ENCODE assay signal across 26 mouse cellular contexts in genomic region chrX:11280741-11281140, GRCm38 (mm10). TPM values are rescaled to one million over a fixed set of nuclear protein-coding genes. Genes with fewer than 3 reads are reported as not detected.
"Had no signal": no experiment of that assay in that cellular context is flagged by ENCODE, and none has a peak within 500 bp of the region (broad histone marks: within the 10 kb centered on the region; RNA-seq: fewer than 3 reads in every experiment).

No protein-coding gene starts in this region.

- DNase-seq: retina, postnatal 1 day; right cerebral cortex, postnatal 14 days; right cerebral cortex, postnatal 25 days; right cerebral cortex, postnatal 4 days; spleen, adult 18-20 months; thymus, adult 18-20 months; thymus, adult 2 months; thymus, postnatal 14 days; thymus, postnatal 25 days; thymus, postnatal 36 days; thymus, postnatal 4 days had no signal

RNA-seq across cellular contexts. Expression of gene H2al1a, which starts 18.3 kb away (rescaled TPM):
- total RNA-seq: neutrophil, adult 5-6 weeks had no signal
- polyA plus RNA-seq: neural tube, embryonic 11.5 days; neural tube, embryonic 12.5 days; neural tube, embryonic 13.5 days; neural tube, embryonic 14.5 days; neural tube, embryonic 15.5 days; small intestine, adult 2 months; spleen, adult 2 months; stomach, embryonic 14.5 days; stomach, embryonic 15.5 days; stomach, embryonic 16.5 days; stomach, postnatal 0 days; thymus, adult 2 months; thymus, postnatal 0 days; urinary bladder, adult 2 months had no signal

RNA-seq across cellular contexts. Expression of gene H2al1b, which starts 21.5 kb away (rescaled TPM):
- total RNA-seq: neutrophil, adult 5-6 weeks had no signal
- polyA plus RNA-seq: neural tube, embryonic 11.5 days; neural tube, embryonic 12.5 days; neural tube, embryonic 13.5 days; neural tube, embryonic 14.5 days; neural tube, embryonic 15.5 days; small intestine, adult 2 months; spleen, adult 2 months; stomach, embryonic 14.5 days; stomach, embryonic 15.5 days; stomach, embryonic 16.5 days; stomach, postnatal 0 days; thymus, adult 2 months; thymus, postnatal 0 days; urinary bladder, adult 2 months had no signal

RNA-seq across cellular contexts. Expression of gene H2al1c, which starts 24.7 kb away (rescaled TPM):
- total RNA-seq: neutrophil, adult 5-6 weeks had no signal
- polyA plus RNA-seq: neural tube, embryonic 11.5 days; neural tube, embryonic 12.5 days; neural tube, embryonic 13.5 days; neural tube, embryonic 14.5 days; neural tube, embryonic 15.5 days; small intestine, adult 2 months; spleen, adult 2 months; stomach, embryonic 14.5 days; stomach, embryonic 15.5 days; stomach, embryonic 16.5 days; stomach, postnatal 0 days; testis, adult 2 months; thymus, adult 2 months; thymus, postnatal 0 days; urinary bladder, adult 2 months had no signal

RNA-seq across cellular contexts. Expression of gene H2al1d, which starts 27.9 kb away (rescaled TPM):
- total RNA-seq: neutrophil, adult 5-6 weeks had no signal
- polyA plus RNA-seq: neural tube, embryonic 11.5 days; neural tube, embryonic 12.5 days; neural tube, embryonic 13.5 days; neural tube, embryonic 14.5 days; neural tube, embryonic 15.5 days; small intestine, adult 2 months; spleen, adult 2 months; stomach, embryonic 14.5 days; stomach, embryonic 15.5 days; stomach, embryonic 16.5 days; stomach, postnatal 0 days; testis, adult 2 months; thymus, adult 2 months; thymus, postnatal 0 days; urinary bladder, adult 2 months had no signal

RNA-seq across cellular contexts. Expression of gene H2al1e, which starts 31.0 kb away (rescaled TPM):
- total RNA-seq: neutrophil, adult 5-6 weeks had no signal
- polyA plus RNA-seq: neural tube, embryonic 11.5 days; neural tube, embryonic 12.5 days; neural tube, embryonic 13.5 days; neural tube, embryonic 14.5 days; neural tube, embryonic 15.5 days; small intestine, adult 2 months; spleen, adult 2 months; stomach, embryonic 14.5 days; stomach, embryonic 15.5 days; stomach, embryonic 16.5 days; stomach, postnatal 0 days; thymus, adult 2 months; thymus, postnatal 0 days; urinary bladder, adult 2 months had no signal
